Mouse (Mus musculus): ENCODE data around the gene Tsga10.
"Not testable (repeated sequence)": the region's sequence is repeated elsewhere in the genome, so short reads cannot be mapped to it uniquely, and the experiment has no call there.

Tsga10 gene

DNA sequence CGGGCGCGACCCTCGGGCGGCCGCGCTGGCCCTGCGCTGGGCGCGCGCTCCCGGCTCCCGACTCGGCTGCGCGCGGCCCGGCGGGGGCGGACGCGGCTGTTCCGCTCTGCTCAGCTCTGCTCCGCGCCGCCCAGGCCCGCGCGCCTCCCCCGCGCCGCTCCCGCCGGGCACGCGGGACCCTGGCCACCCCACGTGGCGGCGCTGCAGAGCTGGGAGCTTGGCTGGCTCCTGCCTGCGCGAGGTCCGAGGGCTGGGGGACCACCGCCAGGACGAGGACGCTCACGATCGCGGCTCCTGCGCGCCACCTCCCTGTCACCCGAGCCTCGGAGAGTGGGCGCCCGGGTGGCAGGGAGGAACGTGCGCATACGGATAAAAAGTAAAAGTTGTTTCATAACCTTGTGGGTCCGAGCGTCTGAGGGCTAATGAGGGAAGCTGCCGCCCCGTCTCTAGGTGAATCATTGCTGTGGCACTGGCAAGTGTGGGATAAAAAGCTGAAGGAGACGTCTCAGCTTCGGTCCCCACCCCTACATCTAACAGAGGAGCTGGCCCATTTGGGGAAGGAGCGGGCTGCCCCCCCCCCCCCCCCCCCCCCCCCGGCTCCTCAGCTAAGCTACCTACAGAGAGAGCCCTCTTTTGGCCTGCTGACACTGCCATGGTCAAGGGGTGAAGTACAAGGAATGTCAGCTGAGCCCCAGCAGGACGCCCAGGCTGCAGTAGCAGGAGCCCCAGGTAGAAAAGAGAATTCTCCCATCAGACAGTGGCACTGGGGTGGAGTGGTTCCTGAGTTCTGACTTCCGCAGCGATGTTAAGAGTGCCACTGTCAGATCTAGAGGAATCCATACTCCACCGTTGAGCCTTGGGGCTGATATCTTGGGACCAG lies 146.2 kb downstream of the Tsga10 start, which contains the start of gene 2010300C02Rik:
TSS of gene 2010300C02Rik (minus strand) at position 325 of the 880 bp plus-strand sequence.
- peak; percentile 78 to 83 for DNase-seq

DNA sequence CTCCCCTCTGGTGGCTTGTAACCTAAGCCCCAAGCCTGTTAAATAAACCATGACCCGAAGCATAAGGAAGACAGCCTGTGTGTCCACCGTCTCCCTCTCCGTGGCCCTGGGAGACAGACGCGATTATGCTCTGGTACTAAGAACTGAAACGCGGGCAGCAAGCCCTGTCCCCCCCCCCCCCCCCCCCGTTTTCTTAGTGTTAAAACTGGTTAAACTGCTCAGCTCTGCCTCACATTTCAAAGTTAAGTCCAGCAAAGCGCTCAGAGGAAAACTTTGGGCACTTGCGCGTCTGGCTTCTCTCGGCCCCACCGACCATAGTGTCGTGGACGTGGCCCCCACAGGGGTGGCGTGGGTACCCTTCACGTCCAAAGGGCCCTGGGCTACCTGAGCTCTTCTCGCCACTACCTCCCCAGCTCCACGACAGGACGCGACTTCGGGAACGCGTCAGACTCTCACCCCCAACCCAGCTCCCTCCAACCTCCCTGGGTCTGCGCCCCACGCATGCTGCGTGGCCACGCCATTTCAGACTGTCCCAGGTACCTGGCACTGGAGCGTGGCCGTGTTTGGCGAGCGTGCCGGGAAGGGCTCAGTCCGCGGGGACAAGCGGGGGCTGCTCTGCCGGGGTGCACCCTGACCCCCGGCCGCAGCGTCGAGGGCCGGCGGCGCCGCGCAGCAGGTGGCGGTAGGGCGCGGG lies 147.1 kb downstream of the Tsga10 start:
- peak in 1 of 2 experiments; percentile 9 for DNase-seq

DNA sequence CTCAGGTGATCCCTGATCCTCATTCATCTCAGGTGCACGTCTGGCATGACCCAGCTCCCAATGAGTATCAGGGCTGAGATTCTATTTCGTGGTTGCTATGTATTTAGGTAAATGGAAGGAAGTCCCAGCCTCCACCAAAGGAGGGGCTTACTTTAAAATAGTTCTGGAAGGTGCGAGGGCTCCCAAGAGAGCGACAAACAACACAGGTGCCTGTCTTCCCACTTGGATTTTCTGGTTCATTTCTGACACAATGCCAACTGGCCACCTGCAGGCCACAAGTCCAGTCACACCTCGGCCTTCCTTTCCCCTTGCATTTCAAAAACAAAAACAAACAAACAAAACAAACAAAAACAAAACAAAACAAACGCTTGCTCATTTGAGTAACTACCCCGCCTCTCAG lies 147.7 kb downstream of the Tsga10 start:
- no peak for DNase-seq

- DNase-seq, result no peak
Observed at GRCm38 (mm10) chr1:37717415-37718195, 148.6 kb downstream of the Tsga10 start.

DNA sequence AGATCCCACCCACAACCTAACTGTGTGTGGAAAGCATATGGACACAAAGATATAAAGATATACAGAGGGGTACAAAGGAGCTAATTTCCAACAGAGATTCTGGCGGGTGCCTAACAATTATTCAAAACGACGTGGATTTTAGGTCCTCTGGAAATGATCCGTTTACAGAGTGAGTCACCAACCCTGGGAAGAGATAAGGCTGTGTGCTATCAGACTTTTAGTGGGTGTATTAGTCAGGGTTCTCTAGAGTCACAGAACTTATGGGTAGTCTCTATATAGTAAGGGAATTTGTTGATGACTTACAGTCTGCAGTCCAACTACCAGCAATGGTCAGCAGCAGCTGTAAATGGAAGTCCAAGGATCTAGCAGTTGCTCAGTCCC lies 153.9 kb downstream of the Tsga10 start:
- not testable (repeated sequence) for DNase-seq

DNA sequence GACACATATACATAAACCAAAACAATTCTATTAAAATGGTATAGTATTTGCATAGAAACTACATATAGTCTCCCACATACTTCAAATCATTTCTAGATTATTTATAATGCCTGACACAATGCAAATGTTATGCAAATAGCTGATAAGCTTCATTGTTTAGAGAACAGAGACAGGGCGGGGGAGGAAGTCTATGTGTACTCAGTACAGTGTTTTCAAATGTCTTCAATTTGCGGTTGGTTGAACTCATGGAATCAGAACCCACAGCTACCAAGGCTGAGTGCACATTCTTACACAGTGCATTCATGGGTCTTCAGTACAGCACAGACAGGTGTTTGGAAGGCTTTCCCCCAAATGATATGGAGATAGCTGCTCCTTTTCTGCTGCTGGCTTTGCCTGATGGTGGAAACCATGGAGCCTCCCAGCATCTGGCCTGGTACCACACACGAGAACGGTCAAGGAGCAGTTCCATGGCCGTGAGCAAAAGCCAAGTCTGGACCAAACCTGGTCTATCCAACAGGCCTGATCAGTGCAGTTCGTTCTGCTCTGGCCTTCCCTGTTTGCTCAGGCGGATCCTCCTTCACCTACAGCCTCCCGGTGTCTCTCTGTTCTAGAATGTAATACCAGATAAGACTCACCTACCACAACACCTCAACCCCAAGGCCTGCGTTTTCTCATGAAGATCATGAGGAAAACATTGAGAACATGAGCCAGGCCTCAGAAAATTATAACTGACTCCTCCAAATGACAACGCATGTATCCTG lies 154.5 kb downstream of the Tsga10 start:
- DNase-seq, result no peak

DNA sequence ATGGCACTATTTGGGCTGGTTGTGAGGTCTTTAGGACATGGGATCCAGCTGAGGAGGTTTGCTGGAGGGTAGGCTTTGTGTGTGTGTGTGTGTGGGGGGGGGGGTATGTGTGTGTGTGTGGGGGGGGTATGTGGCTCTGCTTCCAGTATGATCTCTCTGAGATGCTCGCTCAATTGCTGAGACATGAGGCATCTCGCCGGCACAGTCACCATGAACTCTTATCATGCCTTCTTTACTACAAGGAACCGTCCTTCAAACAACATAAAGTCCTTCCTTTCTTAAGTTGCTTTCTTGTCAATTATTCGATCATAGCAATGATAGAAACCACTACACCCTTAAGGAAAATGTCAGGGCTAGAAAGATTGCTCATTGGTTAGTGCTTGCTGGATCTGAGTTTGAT lies 155.1 kb downstream of the Tsga10 start:
- DNase-seq, result no peak

GRCm38 (mm10) chr1:37709736-37710135 lies 156.5 kb downstream of the Tsga10 start:
- DNase-seq, result no peak

DNA sequence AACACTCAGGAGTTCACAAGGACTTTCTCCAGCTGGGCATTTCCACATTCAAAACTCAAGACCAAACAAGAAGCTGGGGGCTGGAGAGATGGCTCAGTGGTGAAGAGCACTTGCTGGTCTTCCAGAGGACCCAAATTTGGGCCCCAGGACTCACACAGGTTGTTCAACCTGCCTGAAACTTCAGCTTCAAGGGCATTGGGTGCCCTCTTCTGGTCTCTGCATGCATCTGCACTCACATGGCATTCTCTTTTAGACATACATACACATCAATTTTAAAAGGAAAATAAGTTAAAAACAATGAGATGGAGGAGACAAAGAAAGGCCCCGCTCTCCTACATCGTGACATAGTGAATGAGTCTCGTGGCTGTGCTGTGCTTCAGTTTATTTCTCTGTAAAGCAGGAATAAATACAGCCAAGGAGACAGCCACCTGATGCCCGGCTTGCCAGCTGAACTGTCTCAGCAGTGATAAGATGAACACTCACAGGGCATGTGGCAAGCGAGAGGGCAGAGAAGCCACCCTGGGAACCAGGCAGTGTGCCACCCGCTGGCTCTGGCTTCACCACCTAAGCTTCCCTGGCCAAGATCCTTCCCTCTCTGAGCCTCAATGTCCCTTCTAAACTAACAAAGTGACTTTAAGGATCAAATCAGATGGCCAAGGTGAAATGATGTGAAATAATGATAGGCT lies 157.8 kb downstream of the Tsga10 start:
- no peak for DNase-seq

Measured in lung, postnatal 4 days (tissue).